Mouse (Mus musculus): ENCODE data around the gene Kif26b. TPM values are rescaled to one million over a fixed set of nuclear protein-coding genes. Genes with fewer than 3 reads are reported as not detected.

The Kif26b gene
- total RNA-seq, 2 experiments from 2014 or later = 9.2 to 10.1 TPM

GRCm38 (mm10) chr1:178933953-178934637 lies 405.2 kb downstream of the Kif26b start:
- intact Hi-C loops (cut with DNase I) = no loop called here
- DNase-seq (ENCODE audit: low spot score in 2 of 2) = no peak

GRCm38 (mm10) chr1:178936457-178936856 lies 407.5 kb downstream of the Kif26b start:
- DNase-seq (ENCODE audit: low spot score in 2 of 2) = no peak
- intact Hi-C loops (cut with DNase I) = no loop called here

GRCm38 (mm10) chr1:178936976-178937375 lies 408.1 kb downstream of the Kif26b start:
- DNase-seq (ENCODE audit: low spot score in 2 of 2) = no peak
- intact Hi-C loops (cut with DNase I) = no loop called here

GRCm38 (mm10) chr1:178940353-178940752 lies 411.4 kb downstream of the Kif26b start:
- intact Hi-C loops (cut with DNase I) = no loop called here

GRCm38 (mm10) chr1:178942251-178942963 lies 413.5 kb downstream of the Kif26b start:
- intact Hi-C loops (cut with DNase I) = no loop called here

More at GRCm38 (mm10) chr1:178940353-178940752, 411.4 kb downstream of the Kif26b start:
- no peak for DNase-seq (ENCODE audit: low spot score in 2 of 2)

GRCm38 (mm10) chr1:178952910-178953309 lies 424.0 kb downstream of the Kif26b start:
- DNase-seq (ENCODE audit: low spot score in 2 of 2) = no peak
- intact Hi-C loops (cut with DNase I) = no loop called here

More at GRCm38 (mm10) chr1:178942251-178942963, 413.5 kb downstream of the Kif26b start:
- DNase-seq (ENCODE audit: low spot score in 2 of 2) = no peak

- DNase-seq (ENCODE audit: low spot score in 2 of 2) = no peak
- intact Hi-C loops (cut with DNase I) = no loop called here
These were observed 429.7 kb downstream of the Kif26b start for GRCm38 (mm10) chr1:178958641-178959040.

GRCm38 (mm10) chr1:178960015-178960559 lies 431.2 kb downstream of the Kif26b start:
- intact Hi-C loops (cut with DNase I) = loop anchor here (1.0 to 5.0 kb wide), 2 partner anchors 182 to 433 kb away; no protein-coding TSS in a partner anchor
- peak; percentile 81 to 83 for DNase-seq (ENCODE audit: low spot score in 2 of 2)

- intact Hi-C loops (cut with DNase I) = loop anchor here (5.0 kb wide), 1 partner anchor 181 kb away; no protein-coding TSS in a partner anchor
These were observed 432.7 kb downstream of the Kif26b start for GRCm38 (mm10) chr1:178961661-178962060.

GRCm38 (mm10) chr1:178972055-178972454 lies 443.1 kb downstream of the Kif26b start:
- intact Hi-C loops (cut with DNase I) = no loop called here

More at GRCm38 (mm10) chr1:178961661-178962060, 432.7 kb downstream of the Kif26b start:
- no peak for DNase-seq (ENCODE audit: low spot score in 2 of 2)

GRCm38 (mm10) chr1:178978617-178979245 lies 449.8 kb downstream of the Kif26b start:
- intact Hi-C loops (cut with DNase I) = no loop called here
- no peak for DNase-seq (ENCODE audit: low spot score in 2 of 2)

More at GRCm38 (mm10) chr1:178972055-178972454, 443.1 kb downstream of the Kif26b start:
- no peak for DNase-seq (ENCODE audit: low spot score in 2 of 2)

- intact Hi-C loops (cut with DNase I) = no loop called here
These were observed 451.3 kb downstream of the Kif26b start for GRCm38 (mm10) chr1:178980185-178980584.

GRCm38 (mm10) chr1:178981641-178982040 lies 452.7 kb downstream of the Kif26b start:
- intact Hi-C loops (cut with DNase I) = no loop called here

More at GRCm38 (mm10) chr1:178980185-178980584, 451.3 kb downstream of the Kif26b start:
- DNase-seq (ENCODE audit: low spot score in 2 of 2) = no peak

GRCm38 (mm10) chr1:178988176-178988575 lies 459.3 kb downstream of the Kif26b start:
- intact Hi-C loops (cut with DNase I) = no loop called here
- no peak for DNase-seq (ENCODE audit: low spot score in 2 of 2)

More at GRCm38 (mm10) chr1:178981641-178982040, 452.7 kb downstream of the Kif26b start:
- no peak for DNase-seq (ENCODE audit: low spot score in 2 of 2)

Other genes starting within 250 kb of the Kif26b start
- 10 to 100 TPM; 29.8 to 33.8 TPM for gene Cox20, start 210.0 kb upstream of the Kif26b start, total RNA-seq (2021)
- 100 to 1,000 TPM; 382 to 390 TPM for gene Hnrnpu, start 191.3 kb upstream of the Kif26b start, total RNA-seq (2021)
- gene Efcab2, start 123.0 kb upstream of the Kif26b start, total RNA-seq (2021) = 10 to 100 TPM in 1 of 2 experiments, 1 to 10 TPM in 1; 8.0 to 11.5 TPM